Mouse (Mus musculus): ENCODE data around the gene Gm11111. TPM values are rescaled to one million over a fixed set of nuclear protein-coding genes. Genes with fewer than 3 reads are reported as not detected.

Gm11111 gene
- polyA plus RNA-seq, 1 experiment from 2014 or later = not detected

Other genes with a start within 250 kb of the Gm11111 start
- gene Cfap299, start 223.4 kb upstream of the Gm11111 start, polyA plus RNA-seq (2015; fragmentation: Nextera tagmentation; extraction: Ambion mirVana) = 0.46 and 0.59 TPM in 2 replicates